Mouse (Mus musculus) midbrain, embryonic 11.5 days (tissue): ENCODE results near the gene Col25a1. TPM values are rescaled to one million over a fixed set of nuclear protein-coding genes. Genes with fewer than 3 reads are reported as not detected.
A peak's percentile ranks its signal among the peaks of the same experiment; 100 is the strongest.

ENCODE experiments used
- ATAC-seq: fragments of 200-750 bp; cut with Nextera tagmentation; 2 replicates; pipeline ENCODE4 v1.8.0; 2017; ENCODE audit warnings: moderate TSS enrichment, moderate library complexity; ENCODE audit not compliant: low FRiP score
- DNase-seq: peaks from one replicate; pipeline ENCODE4 v3.0.0; 2015; ENCODE audit warnings: low spot score; ENCODE audit errors: missing footprints
- H3K27ac ChIP-seq: fragments of 300-500 bp; sonication (generic); 2 replicates; pipeline ENCODE4 v1.5.1; 2014; ENCODE audit warnings: low read depth, low read length
- H3K27me3 ChIP-seq: fragments of 300-500 bp; sonication (generic); 2 replicates; pipeline ENCODE4 v1.6.1; 2014; ENCODE audit warnings: mild to moderate bottlenecking, low read length, moderate library complexity, mixed read lengths; ENCODE audit not compliant: control insufficient read depth, insufficient read depth
- H3K36me3 ChIP-seq: fragments of 300-500 bp; sonication (generic); 2 replicates; pipeline ENCODE4 v1.6.1; 2014; ENCODE audit warnings: mild to moderate bottlenecking, low read length, moderate library complexity, mixed read lengths; ENCODE audit not compliant: control insufficient read depth, insufficient read depth
- H3K4me1 ChIP-seq: fragments of 300-500 bp; sonication (generic); 2 replicates; pipeline ENCODE4 v1.6.1; 2014; ENCODE audit warnings: low read length; ENCODE audit not compliant: control insufficient read depth, insufficient read depth
- H3K4me2 ChIP-seq: fragments of 300-500 bp; sonication (generic); 2 replicates; pipeline ENCODE4 v1.6.1; 2014; ENCODE audit warnings: mild to moderate bottlenecking, moderate library complexity
- H3K4me3 ChIP-seq: fragments of 300-500 bp; sonication (generic); 2 replicates; pipeline ENCODE4 v1.5.1; 2014; ENCODE audit warnings: low read depth, low read length
- H3K9ac ChIP-seq: fragments of 300-500 bp; sonication (generic); 2 replicates; pipeline ENCODE4 v1.6.1; 2014; ENCODE audit warnings: low read length
- H3K9me3 ChIP-seq: fragments of 300-500 bp; sonication (generic); 2 replicates; pipeline ENCODE4 v1.6.1; 2016; ENCODE audit warnings: low read length; ENCODE audit not compliant: control insufficient read depth
- WGBS: fragments of 180-500 bp; shearing (Covaris S2); extraction: QIAGEN DNeasy Blood & Tissue Kit; methylation state at CpG from one replicate; pipeline ENCODE4 v1.1.7; 2014; 5-methylcytosine and 5-hydroxymethylcytosine counted together
- polyA plus RNA-seq: library from polyadenylated mRNA; unstranded; fragments of >200 nt; fragmentation: Nextera tagmentation; extraction: Ambion mirVana; gene quantifications from 2 replicates; pipeline ENCODE4 v1.2.1, GENCODE M21; 2014

Gene Col25a1
- polyA plus RNA-seq, result 3.0 and 3.5 TPM in 2 replicates

GRCm38 (mm10) chr3:130131201-130131600, at the start of gene Col25a1:
Gene Col25a1, plus strand, starts transcription at chr3:130131501.
- no peak within 1 kb of the TSS for H3K4me2 ChIP-seq

GRCm38 (mm10) chr3:130083312-130083711, 48.0 kb upstream of the Col25a1 start:
- no peak overlapping the region for H3K27ac ChIP-seq
- no peaks in the 10 kb centered on the region for H3K9me3 ChIP-seq
- H3K9ac ChIP-seq, result no peak overlapping the region
- H3K4me2 ChIP-seq, result no peak overlapping the region
- 83% methylated on average over 2 of the region's 2 CpGs for WGBS
- H3K36me3 ChIP-seq, result no peaks in the 10 kb centered on the region
- H3K27me3 ChIP-seq, result no peaks in the 10 kb centered on the region
- H3K4me1 ChIP-seq, result no peaks in the 10 kb centered on the region
- ATAC-seq, result no peak
- H3K4me3 ChIP-seq, result no peak overlapping the region
- DNase-seq, result no peak

More at GRCm38 (mm10) chr3:130131201-130131600, at the start of gene Col25a1:
- 89% methylated on average over 8 of the region's 8 CpGs for WGBS
- DNase-seq, result no peak
- H3K9me3 ChIP-seq, result no peaks in the 10 kb centered on the region
- ATAC-seq, result no peak
- H3K36me3 ChIP-seq, result no peaks in the 10 kb centered on the region
- H3K4me1 ChIP-seq, result no peaks in the 10 kb centered on the region
- H3K27me3 ChIP-seq, result no peaks in the 10 kb centered on the region
- H3K9ac ChIP-seq, result no peak within 1 kb of the TSS
- H3K27ac ChIP-seq, result no peak within 1 kb of the TSS
- H3K4me3 ChIP-seq, result no peak within 1 kb of the TSS

GRCm38 (mm10) chr3:130086372-130087080, 44.8 kb upstream of the Col25a1 start:
- no peak overlapping the region for H3K4me3 ChIP-seq
- no peak overlapping the region for H3K27ac ChIP-seq
- DNase-seq, result no peak
- no peak for ATAC-seq
- no peak overlapping the region for H3K9ac ChIP-seq
- H3K9me3 ChIP-seq, result no peaks in the 10 kb centered on the region
- no peak overlapping the region for H3K4me2 ChIP-seq
- WGBS, result 86% methylated on average over 13 of the region's 13 CpGs
- no peaks in the 10 kb centered on the region for H3K4me1 ChIP-seq
- H3K27me3 ChIP-seq, result no peaks in the 10 kb centered on the region
- H3K36me3 ChIP-seq, result no peaks in the 10 kb centered on the region

GRCm38 (mm10) chr3:130087466-130087865, 43.8 kb upstream of the Col25a1 start:
- no peak overlapping the region for H3K4me2 ChIP-seq
- WGBS, result 88% methylated on average over 9 of the region's 9 CpGs
- DNase-seq, result no peak

GRCm38 (mm10) chr3:130088654-130089053, 42.6 kb upstream of the Col25a1 start:
- H3K4me3 ChIP-seq, result no peak overlapping the region
- no peak overlapping the region for H3K4me2 ChIP-seq
- H3K27ac ChIP-seq, result no peak overlapping the region
- no peak overlapping the region for H3K9ac ChIP-seq
- no peaks in the 10 kb centered on the region for H3K4me1 ChIP-seq
- DNase-seq (no peak), ATAC-seq (no peak)
- H3K9me3 ChIP-seq, result no peaks in the 10 kb centered on the region
- 90% methylated on average over 9 of the region's 9 CpGs for WGBS
- H3K27me3 ChIP-seq, result no peaks in the 10 kb centered on the region
- no peaks in the 10 kb centered on the region for H3K36me3 ChIP-seq

More at GRCm38 (mm10) chr3:130087466-130087865, 43.8 kb upstream of the Col25a1 start:
- ATAC-seq, result no peak
- no peaks in the 10 kb centered on the region for H3K9me3 ChIP-seq
- H3K4me3 ChIP-seq, result no peak overlapping the region
- no peaks in the 10 kb centered on the region for H3K27me3 ChIP-seq
- H3K36me3 ChIP-seq, result no peaks in the 10 kb centered on the region
- no peak overlapping the region for H3K9ac ChIP-seq
- no peak overlapping the region for H3K27ac ChIP-seq
- H3K4me1 ChIP-seq, result no peaks in the 10 kb centered on the region

GRCm38 (mm10) chr3:130090460-130090859, 40.8 kb upstream of the Col25a1 start:
- ATAC-seq (no peak), DNase-seq (no peak)
- Histone ChIP-seq H3K4me1 (no peaks in the 10 kb centered on the region), H3K9me3 (no peaks in the 10 kb centered on the region), H3K36me3 (no peaks in the 10 kb centered on the region), H3K27ac (no peak overlapping the region), H3K4me2 (no peak overlapping the region), H3K27me3 (no peaks in the 10 kb centered on the region), H3K9ac (no peak overlapping the region), H3K4me3 (no peak overlapping the region)
- 86% methylated on average over 9 of the region's 9 CpGs for WGBS

GRCm38 (mm10) chr3:130094125-130094704, 37.1 kb upstream of the Col25a1 start:
- Histone ChIP-seq H3K9ac (no peak overlapping the region), H3K27ac (no peak overlapping the region), H3K9me3 (no peaks in the 10 kb centered on the region), H3K27me3 (no peaks in the 10 kb centered on the region), H3K36me3 (no peaks in the 10 kb centered on the region), H3K4me3 (no peak overlapping the region), H3K4me2 (no peak overlapping the region), H3K4me1 (no peaks in the 10 kb centered on the region)
- ATAC-seq (no peak), DNase-seq (no peak)
- 64% methylated on average over 5 of the region's 5 CpGs for WGBS

- peak; percentile 50; the same call in 1 of the 2 replicates for ATAC-seq
- Histone ChIP-seq H3K4me3 (no peak overlapping the region), H3K36me3 (no peaks in the 10 kb centered on the region), H3K27ac (no peak overlapping the region), H3K4me1 (no peaks in the 10 kb centered on the region), H3K4me2 (no peak overlapping the region), H3K9me3 (no peaks in the 10 kb centered on the region), H3K9ac (no peak overlapping the region), H3K27me3 (no peaks in the 10 kb centered on the region)
- WGBS, result 41% methylated on average over 5 of the region's 5 CpGs
- peak; percentile 92 for DNase-seq
Observed at GRCm38 (mm10) chr3:130095160-130095781, 36.0 kb upstream of the Col25a1 start.

- Histone ChIP-seq H3K27me3 (no peaks in the 10 kb centered on the region), H3K9me3 (no peaks in the 10 kb centered on the region), H3K4me1 (no peaks in the 10 kb centered on the region), H3K27ac (no peak overlapping the region), H3K9ac (no peak overlapping the region), H3K4me3 (no peak overlapping the region), H3K36me3 (no peaks in the 10 kb centered on the region), H3K4me2 (no peak overlapping the region)
- WGBS, result 71% methylated on average over 8 of the region's 8 CpGs
- DNase-seq (peak; percentile 87), ATAC-seq (no peak)
Observed at GRCm38 (mm10) chr3:130103486-130103885, 27.8 kb upstream of the Col25a1 start.
